Mouse (Mus musculus): Measurements from ENCODE around the gene 2010111I01Rik. TPM values are rescaled to one million over a fixed set of nuclear protein-coding genes. Genes with fewer than 3 reads are reported as not detected.
"Not testable (repeated sequence)": the region's sequence is repeated elsewhere in the genome, so short reads cannot be mapped to it uniquely, and the experiment has no call there.

2010111I01Rik gene
- 23.9 and 29.9 TPM in 2 replicates for polyA plus RNA-seq (2015; fragmentation: Nextera tagmentation; extraction: Ambion mirVana)

- peak within 1 kb of the TSS; percentile 78 for H3K4me3 ChIP-seq
- H3K4me2 ChIP-seq = peak within 1 kb of the TSS; percentile 86
- peak; percentile 97 for ATAC-seq
- peaks cover 10% of the 10 kb centered on the region for H3K4me1 ChIP-seq
- H3K9me3 ChIP-seq (replicated peaks) = no peaks in the 10 kb centered on the region
- peak within 1 kb of the TSS; percentile 69 for H3K9ac ChIP-seq
- no peak within 1 kb of the TSS for H3K27ac ChIP-seq
- WGBS = under 1% methylated on average over 41 of the region's 41 CpGs
- no peaks in the 10 kb centered on the region for H3K36me3 ChIP-seq (ENCODE audit: poor library complexity, severe bottlenecking)
- peaks cover 3% of the 10 kb centered on the region; the same call in 1 of the 2 replicates for H3K27me3 ChIP-seq
Measured at GRCm38 (mm10) chr13:62964640-62965311, at the start of gene 2010111I01Rik. 2010111I01Rik (plus strand) TSS chr13:62964893.

DNA sequence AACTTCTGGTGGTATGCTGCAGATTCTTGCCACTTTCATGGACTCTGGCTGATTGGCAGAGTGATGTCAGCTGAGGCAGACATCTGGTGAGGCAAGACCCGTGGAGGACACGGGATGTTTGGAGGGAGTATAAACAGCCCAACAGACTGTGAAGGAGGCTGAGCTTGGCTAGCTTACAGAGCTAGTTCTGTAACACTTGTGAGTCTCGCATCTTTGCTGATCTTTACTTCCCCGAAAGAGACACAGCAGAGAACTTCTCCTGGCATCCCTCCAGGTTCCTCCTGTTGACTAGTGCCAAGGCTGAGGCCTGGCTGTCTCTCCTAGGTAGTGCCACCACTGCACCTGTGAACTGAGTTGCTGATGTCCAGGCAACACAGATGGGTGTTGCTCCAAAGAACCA, 48.0 kb upstream of the 2010111I01Rik start:
- ATAC-seq = no peak
- no peaks in the 10 kb centered on the region for H3K27me3 ChIP-seq
- no peak overlapping the region for H3K9ac ChIP-seq
- no peak overlapping the region for H3K27ac ChIP-seq
- H3K4me2 ChIP-seq = no peak overlapping the region
- H3K36me3 ChIP-seq (ENCODE audit: poor library complexity, severe bottlenecking) = no peaks in the 10 kb centered on the region
- WGBS = 83% methylated on average over 4 of the region's 4 CpGs
- no peaks in the 10 kb centered on the region for H3K9me3 ChIP-seq (replicated peaks)
- no peaks in the 10 kb centered on the region for H3K4me1 ChIP-seq
- no peak overlapping the region for H3K4me3 ChIP-seq

DNA sequence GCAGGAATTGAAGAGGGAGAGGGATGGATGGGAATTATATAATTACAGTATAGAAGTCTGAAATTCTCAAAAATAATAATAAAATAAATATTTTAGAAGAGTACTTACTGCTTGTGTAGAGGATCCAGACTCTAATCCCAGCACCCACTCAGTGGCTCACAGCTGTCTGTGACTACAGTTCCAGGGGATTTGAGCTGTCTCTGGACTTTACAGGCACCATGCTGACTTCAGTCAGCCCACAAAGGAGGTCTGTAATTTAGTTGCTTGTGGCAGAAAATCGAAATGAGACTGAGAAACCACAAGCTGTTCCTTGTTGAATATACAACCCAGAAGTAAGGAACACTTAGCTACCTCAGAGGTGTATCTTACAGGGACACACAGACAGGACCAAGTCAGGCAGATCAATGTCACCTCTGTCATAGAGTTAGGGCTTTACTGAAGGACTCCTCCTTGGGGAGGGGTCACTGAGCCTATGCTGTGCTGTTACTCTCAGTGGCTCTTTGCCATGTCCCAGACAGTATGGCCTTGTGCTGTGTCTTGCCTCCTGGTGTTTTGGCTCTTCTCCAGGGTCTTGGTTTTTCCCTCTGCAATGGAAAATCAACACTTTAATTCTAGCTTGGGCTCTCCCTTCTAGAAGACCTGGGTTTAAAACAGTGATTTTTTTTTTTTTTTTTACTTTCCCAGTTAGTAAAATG, 47.1 kb upstream of the 2010111I01Rik start:
- no peak overlapping the region for H3K4me3 ChIP-seq
- H3K27ac ChIP-seq = no peak overlapping the region
- H3K36me3 ChIP-seq (ENCODE audit: poor library complexity, severe bottlenecking) = no peaks in the 10 kb centered on the region
- H3K9ac ChIP-seq = no peak overlapping the region
- no peaks in the 10 kb centered on the region for H3K4me1 ChIP-seq
- no peak for ATAC-seq
- H3K27me3 ChIP-seq = no peaks in the 10 kb centered on the region
- no peak overlapping the region for H3K4me2 ChIP-seq
- no peaks in the 10 kb centered on the region for H3K9me3 ChIP-seq (replicated peaks)
- 54% methylated on average over 1 of the region's 1 CpGs for WGBS

DNA sequence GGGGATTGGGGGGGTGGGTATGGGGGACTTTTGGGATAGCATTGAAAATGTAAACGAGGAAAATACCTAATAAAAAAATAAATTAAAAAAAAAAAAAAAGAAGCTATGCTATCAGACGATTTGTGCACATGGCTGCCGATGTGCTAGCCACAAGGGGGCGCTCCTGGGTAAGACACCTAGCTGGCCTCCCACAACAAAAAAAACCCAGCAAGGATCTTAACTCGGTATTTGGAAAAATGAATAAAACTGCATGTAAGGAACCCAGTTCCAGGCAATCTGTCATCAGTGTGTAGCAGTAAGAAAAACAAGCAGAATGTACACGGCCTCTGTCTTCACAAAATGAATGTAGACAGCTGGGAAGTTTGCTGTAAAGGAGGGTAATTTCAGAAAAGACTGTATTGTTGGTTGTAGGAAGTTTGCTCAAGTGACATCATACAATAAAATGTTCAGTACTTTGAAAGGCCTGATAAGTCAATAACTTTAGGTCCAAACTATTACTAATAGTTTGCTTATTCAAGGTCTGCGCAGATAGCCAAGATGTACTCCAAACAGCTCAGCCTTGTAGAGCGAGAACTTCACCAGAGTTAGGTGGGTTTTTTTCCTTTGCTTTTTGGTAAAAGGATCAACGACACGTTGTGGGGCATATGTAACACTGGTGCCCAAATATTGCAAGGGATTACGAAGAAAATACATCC, 44.9 kb upstream of the 2010111I01Rik start:
- Histone ChIP-seq H3K9me3 (replicated peaks) (no peaks in the 10 kb centered on the region), H3K9ac (no peak overlapping the region), H3K4me1 (no peaks in the 10 kb centered on the region), H3K4me2 (no peak overlapping the region), H3K27me3 (no peaks in the 10 kb centered on the region), H3K36me3 (ENCODE audit: poor library complexity, severe bottlenecking) (no peaks in the 10 kb centered on the region), H3K27ac (no peak overlapping the region), H3K4me3 (no peak overlapping the region)
- ATAC-seq = no peak
- WGBS = 40% methylated on average over 11 of the region's 11 CpGs

GRCm38 (mm10) chr13:62922645-62923044, 42.0 kb upstream of the 2010111I01Rik start:
- Histone ChIP-seq H3K27ac (no peak overlapping the region), H3K9ac (no peak overlapping the region), H3K4me2 (no peak overlapping the region), H3K4me3 (no peak overlapping the region), H3K4me1 (no peaks in the 10 kb centered on the region), H3K36me3 (ENCODE audit: poor library complexity, severe bottlenecking) (no peaks in the 10 kb centered on the region), H3K9me3 (replicated peaks) (no peaks in the 10 kb centered on the region), H3K27me3 (no peaks in the 10 kb centered on the region)
- 86% methylated on average over 3 of the region's 3 CpGs for WGBS
- ATAC-seq = no peak

- no peaks in the 10 kb centered on the region for H3K27me3 ChIP-seq
- H3K9ac ChIP-seq = no peak overlapping the region
- H3K27ac ChIP-seq = no peak overlapping the region
- 79% methylated on average over 8 of the region's 8 CpGs for WGBS
- no peak overlapping the region for H3K4me2 ChIP-seq
- H3K9me3 ChIP-seq (replicated peaks) = no peaks in the 10 kb centered on the region
- ATAC-seq = no peak
- H3K36me3 ChIP-seq (ENCODE audit: poor library complexity, severe bottlenecking) = no peaks in the 10 kb centered on the region
- H3K4me1 ChIP-seq = no peaks in the 10 kb centered on the region
- no peak overlapping the region for H3K4me3 ChIP-seq
Measured at GRCm38 (mm10) chr13:62923182-62923581, 41.5 kb upstream of the 2010111I01Rik start.

GRCm38 (mm10) chr13:62926479-62926878, 38.2 kb upstream of the 2010111I01Rik start:
- Histone ChIP-seq H3K27ac (no peak overlapping the region), H3K9me3 (replicated peaks) (no peaks in the 10 kb centered on the region), H3K4me2 (no peak overlapping the region), H3K36me3 (ENCODE audit: poor library complexity, severe bottlenecking) (no peaks in the 10 kb centered on the region), H3K27me3 (no peaks in the 10 kb centered on the region), H3K4me1 (peaks cover 3% of the 10 kb centered on the region; the same call in 1 of the 2 replicates), H3K4me3 (no peak overlapping the region), H3K9ac (no peak overlapping the region)
- WGBS = 70% methylated on average over 1 of the region's 1 CpGs
- ATAC-seq = no peak

- Histone ChIP-seq H3K27me3 (no peaks in the 10 kb centered on the region), H3K36me3 (ENCODE audit: poor library complexity, severe bottlenecking) (no peaks in the 10 kb centered on the region), H3K4me3 (no peak overlapping the region), H3K9ac (no peak overlapping the region), H3K27ac (no peak overlapping the region), H3K4me2 (no peak overlapping the region), H3K9me3 (replicated peaks) (no peaks in the 10 kb centered on the region), H3K4me1 (peaks cover 3% of the 10 kb centered on the region; the same call in 1 of the 2 replicates)
- ATAC-seq = no peak
- 95% methylated on average over 1 of the region's 1 CpGs for WGBS
Measured at GRCm38 (mm10) chr13:62927470-62927869, 37.2 kb upstream of the 2010111I01Rik start.

- not testable (repeated sequence) for H3K4me1 ChIP-seq; H3K36me3 ChIP-seq (ENCODE audit: poor library complexity, severe bottlenecking); H3K4me2 ChIP-seq; H3K4me3 ChIP-seq; H3K9ac ChIP-seq; H3K9me3 ChIP-seq (replicated peaks); H3K27me3 ChIP-seq; H3K27ac ChIP-seq; ATAC-seq
- WGBS = 94% methylated on average over 3 of the region's 3 CpGs
Measured at GRCm38 (mm10) chr13:62929144-62929543, 35.5 kb upstream of the 2010111I01Rik start.

DNA sequence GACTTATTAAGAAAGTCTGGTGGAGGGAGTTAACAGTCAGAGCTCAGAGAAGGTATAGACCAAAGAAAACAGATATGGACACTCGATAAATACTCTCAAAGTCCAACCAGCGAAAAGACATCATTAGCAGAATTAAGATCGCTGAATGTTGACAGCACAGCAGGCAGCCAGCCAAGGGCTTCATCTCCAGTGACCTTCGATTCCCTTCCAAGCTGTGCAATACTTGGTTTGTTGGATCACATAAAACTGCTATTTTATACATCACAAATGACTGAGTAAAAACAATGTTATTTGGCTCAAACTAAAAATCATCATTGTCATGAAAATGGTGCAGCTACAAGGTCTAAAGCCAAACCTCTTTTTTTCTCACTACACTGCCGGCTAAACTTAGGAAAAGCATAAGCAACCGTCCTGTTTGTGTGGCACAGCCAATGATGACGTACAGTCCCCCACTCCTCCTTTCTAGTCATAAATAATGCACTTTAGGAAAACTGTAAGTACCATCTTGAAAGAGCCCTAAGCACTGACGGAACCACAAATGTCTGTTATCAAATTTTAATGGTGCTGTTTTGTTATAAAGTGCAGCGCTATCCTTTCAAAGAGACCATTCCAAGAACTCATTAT, 34.8 kb upstream of the 2010111I01Rik start:
- H3K36me3 ChIP-seq (ENCODE audit: poor library complexity, severe bottlenecking) = no peaks in the 10 kb centered on the region
- H3K27me3 ChIP-seq = no peaks in the 10 kb centered on the region
- no peak overlapping the region for H3K9ac ChIP-seq
- WGBS = 58% methylated on average over 9 of the region's 9 CpGs
- H3K4me3 ChIP-seq = no peak overlapping the region
- H3K27ac ChIP-seq = no peak overlapping the region
- no peak overlapping the region for H3K4me2 ChIP-seq
- H3K4me1 ChIP-seq = peaks cover 3% of the 10 kb centered on the region; the same call in 1 of the 2 replicates
- ATAC-seq = no peak
- H3K9me3 ChIP-seq (replicated peaks) = no peaks in the 10 kb centered on the region

DNA sequence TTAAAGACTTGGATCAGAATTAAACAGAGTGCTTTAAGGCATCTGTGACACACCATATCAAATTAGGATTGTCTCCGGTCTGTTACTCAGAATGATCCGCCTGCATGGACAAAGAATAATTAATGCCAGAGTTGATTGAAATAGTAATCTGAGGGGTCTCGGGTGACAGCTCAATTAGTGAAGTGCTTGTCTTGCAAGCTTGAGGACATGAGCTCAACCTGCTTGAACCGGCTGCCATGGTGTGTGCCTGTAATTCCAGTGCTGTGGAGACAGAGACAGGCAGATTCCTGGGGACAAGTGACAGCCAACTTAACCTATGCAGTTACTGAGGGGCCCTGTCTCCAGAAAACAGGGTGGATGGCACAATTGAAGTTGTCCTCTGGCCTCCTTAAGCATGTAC, 32.2 kb upstream of the 2010111I01Rik start:
- Histone ChIP-seq H3K9ac (no peak overlapping the region), H3K36me3 (ENCODE audit: poor library complexity, severe bottlenecking) (no peaks in the 10 kb centered on the region), H3K27ac (no peak overlapping the region), H3K27me3 (no peaks in the 10 kb centered on the region), H3K9me3 (replicated peaks) (no peaks in the 10 kb centered on the region), H3K4me3 (no peak overlapping the region), H3K4me1 (peaks cover 3% of the 10 kb centered on the region; the same call in 1 of the 2 replicates), H3K4me2 (no peak overlapping the region)
- WGBS = 64% methylated on average over 4 of the region's 4 CpGs
- no peak for ATAC-seq

GRCm38 (mm10) chr13:62939371-62939770, 25.3 kb upstream of the 2010111I01Rik start:
- Histone ChIP-seq H3K36me3 (ENCODE audit: poor library complexity, severe bottlenecking) (no peaks in the 10 kb centered on the region), H3K9me3 (replicated peaks) (no peaks in the 10 kb centered on the region), H3K27ac (no peak overlapping the region), H3K4me2 (no peak overlapping the region), H3K4me3 (no peak overlapping the region), H3K27me3 (no peaks in the 10 kb centered on the region), H3K9ac (no peak overlapping the region), H3K4me1 (no peaks in the 10 kb centered on the region)
- no peak for ATAC-seq
- 79% methylated on average over 3 of the region's 3 CpGs for WGBS
